Mouse (Mus musculus) cerebellum, postnatal 10 days (tissue): ENCODE results near the gene Fbln1.
"Not testable (repeated sequence)": the region's sequence is repeated elsewhere in the genome, so short reads cannot be mapped to it uniquely, and the experiment has no call there.

Experiments used
- DNase-seq, 2 experiments: peaks; one replicate each; pipeline ENCODE4 v3.0.0; 2021; ENCODE audit warnings: mixed read lengths in 2 of 2

The Fbln1 gene

DNA sequence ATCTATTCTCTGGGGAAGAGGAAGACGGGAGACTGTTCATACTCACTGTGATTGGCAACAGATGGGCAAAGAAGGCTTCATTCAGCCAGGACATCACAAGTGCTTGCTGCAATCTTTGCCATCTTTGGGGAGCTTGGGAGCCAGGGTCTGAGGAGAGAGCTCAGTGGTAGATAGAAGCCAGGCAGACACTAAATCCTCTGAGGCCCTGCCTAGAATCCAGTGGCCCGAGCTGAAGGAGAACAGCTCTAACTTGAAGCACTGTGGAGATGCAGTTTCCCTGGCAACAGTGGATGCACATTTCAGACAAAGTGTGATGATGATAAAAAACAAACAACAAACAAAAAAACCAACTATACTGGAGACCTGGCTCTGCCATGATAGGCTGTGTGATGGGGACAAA lies 90.2 kb downstream of the Fbln1 start:
- no peak for DNase-seq

DNA sequence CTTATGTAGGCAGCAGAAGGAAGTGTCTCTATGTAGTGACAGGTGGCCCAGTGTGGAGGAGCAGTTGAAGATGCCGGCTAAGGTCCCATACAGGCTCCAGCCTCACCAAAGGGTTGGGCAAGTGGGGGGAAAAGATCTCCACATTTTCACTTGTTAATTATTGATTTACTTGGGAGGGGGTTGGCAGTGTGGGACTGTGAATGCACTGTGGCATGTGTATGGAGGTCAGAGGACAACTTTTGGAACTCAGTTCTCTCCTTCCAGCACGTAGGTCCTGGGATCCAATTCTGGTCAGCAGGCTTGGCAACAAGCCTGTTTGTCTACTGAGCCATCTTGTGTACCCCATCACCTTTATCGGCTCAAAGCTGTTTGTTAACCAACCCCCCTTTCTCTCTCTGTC lies 90.8 kb downstream of the Fbln1 start:
- no peak for DNase-seq

DNA sequence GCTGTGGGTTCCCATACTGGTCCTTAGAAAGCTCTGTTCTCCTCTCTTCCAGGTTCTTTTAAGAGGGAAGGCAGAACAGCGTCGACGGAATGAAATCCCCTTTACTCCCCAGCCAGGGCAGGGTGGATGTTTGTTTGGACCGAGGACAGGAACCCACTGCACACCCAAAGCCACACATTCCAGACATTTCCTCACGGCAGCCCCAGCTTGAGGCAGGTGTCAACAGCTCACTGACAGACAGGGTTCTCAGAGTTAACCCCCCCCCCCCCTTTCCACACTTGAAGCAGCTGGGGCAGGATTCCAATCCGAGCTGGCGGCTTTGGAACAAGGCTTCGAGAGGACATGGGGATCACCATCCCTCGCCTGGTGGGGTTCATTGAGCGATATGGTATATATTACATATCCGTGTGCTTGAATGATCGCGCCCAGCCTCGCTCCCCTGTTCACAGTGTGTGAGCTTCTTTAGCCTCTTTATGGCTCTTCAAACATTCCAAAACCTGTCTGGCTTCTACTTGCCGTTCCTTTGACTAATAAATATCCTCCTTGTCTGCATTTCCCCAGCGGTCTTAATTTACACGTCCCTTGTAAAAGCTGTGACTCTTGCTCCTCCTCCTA lies 92.5 kb downstream of the Fbln1 start:
- DNase-seq = peak; percentile 40 to 43

DNA sequence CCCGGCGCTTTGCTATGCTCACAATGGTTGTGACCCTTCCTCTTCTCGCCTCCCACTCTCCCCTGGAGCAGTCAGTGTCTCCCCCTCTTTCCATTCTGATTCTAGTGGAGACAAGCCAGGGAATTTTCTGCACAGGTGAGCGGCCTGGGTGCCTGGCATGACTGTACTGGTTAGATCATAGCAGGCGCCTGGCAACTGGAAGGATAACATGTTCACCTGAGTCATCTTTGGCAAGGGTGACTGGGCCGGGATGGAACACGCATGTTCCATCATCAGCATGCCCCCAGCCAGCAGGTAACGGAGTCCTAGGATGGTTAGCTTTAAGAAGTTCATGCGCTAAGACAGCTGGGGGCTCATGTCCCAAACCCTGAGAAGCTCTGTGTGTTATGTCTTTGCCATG lies 93.2 kb downstream of the Fbln1 start:
- peak; percentile 68 to 70 for DNase-seq

DNA sequence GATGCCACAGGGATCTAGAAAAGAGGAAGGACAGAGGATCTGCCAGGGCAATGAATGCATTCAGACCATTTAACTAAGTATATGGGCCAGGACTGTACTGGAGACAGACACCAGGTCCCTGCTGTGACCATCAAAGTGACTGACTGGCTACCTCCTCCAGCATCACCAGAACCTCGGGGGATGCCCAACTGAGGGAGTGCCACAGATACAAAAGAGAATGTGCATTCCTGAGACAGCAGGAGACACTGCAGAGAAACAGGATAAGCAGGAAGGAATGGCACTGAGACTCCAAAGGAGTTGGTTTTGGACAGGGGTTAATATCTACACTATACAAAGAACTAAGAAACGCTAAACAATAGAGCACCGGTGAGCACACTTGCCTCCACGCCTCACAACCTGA lies 97.5 kb downstream of the Fbln1 start:
- no peak for DNase-seq

DNA sequence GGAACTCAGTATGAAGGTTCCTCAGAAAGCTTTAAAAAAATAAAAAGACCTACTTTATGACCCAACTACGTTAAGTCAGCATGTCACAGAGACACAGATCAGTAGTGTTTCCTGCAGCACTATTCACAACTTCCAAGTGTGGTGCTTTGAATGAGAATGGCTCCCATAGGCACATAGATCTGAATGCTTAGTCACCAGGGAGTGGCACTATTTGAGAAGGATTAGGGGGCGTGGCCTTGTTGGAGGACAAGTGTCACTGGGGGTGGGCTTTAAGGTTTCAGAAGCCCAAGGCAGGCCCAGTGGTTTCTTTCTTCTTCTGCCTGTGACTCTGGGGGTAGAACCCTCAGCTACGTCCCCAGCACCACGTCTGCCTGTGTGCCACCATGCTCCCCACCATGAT lies 98.2 kb downstream of the Fbln1 start:
- no peak for DNase-seq

DNA sequence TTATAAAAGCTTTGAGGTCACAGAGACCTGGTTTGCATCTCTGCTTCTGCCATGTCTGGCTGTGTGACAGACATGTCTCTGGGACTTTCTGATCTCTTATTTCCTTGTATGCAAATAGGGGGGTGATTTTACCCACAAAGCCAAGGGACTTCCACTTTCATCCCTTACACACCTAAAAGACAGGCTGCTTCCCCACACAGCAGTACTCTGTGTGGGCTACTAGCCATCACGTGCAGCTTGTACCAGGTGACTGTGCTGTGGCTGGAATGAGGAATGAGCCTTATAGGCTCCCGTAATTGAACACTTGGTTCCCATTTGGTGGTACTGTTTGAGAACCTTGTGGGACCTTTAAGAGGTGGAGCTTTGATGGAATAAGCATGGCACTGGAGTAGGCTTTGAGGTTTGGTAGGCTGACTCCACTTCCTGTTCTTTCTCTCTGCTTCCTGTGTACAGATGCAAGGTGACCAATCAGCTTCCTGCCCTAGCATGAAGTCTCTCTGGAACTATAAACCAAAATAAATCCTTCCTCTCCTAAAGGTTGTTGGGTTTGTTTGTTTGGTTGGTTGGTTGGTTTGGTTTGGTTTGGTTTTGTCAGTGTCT lies 101.4 kb downstream of the Fbln1 start:
- no peak for DNase-seq

DNA sequence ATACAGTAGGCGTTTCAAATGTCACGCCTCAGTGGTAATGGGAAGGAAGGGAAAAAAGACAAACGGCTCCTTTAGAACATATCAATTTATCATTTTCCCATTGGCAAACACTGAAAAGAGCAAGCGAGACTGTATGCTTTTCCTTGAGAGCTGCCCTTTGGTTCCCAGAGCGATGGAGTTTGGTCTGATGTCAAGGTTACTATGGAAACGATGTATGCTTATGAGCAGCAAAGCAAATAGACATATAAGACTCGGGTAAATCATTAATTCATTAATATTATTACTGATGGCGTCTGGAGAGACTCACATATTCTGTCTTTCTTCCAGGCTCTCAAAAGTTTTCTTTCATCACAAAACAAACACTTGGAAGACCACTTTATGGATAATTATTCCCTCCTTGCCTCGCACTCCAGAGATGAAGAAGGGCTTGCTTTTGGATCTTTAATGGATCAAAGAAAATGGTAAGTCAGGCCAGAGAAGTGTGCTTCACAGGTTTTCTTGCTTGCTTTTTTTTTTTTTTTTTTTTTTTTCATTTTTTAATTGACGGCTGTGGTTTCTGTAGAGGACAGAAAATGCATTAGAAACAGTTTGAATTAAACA lies 105.4 kb downstream of the Fbln1 start:
- DNase-seq = no peak

DNA sequence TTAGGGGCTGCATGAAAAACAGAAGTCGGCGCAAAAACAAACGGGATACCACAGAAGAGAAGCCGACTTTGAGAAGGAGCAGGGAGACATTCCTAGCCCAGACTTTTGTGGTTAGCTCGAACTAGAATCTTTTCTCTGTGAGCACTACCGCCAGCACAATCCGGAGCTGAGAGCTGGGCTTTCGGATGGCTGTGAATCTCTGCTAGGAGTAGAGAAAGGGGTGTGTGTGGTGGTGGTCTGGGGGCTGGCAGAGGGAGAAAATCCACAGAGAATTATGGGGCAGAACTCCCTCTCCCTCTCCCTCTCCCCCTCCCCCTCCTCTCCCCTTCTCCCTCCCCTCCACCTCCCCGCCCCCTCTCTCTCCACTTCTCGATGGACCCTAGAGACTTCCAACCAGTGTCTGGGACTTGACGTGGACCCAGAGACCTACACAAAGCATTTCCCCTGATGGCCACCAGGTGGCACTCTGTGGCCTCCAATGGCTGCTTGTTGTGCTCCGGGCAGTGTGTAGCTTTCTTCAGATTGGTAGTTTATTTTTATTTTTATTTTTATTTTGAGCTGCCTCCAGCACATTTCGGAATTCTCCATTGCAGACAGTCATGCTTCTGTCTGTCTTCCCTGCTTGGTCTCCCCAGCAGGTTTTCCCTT lies 109.8 kb downstream of the Fbln1 start:
- peak; percentile 86 to 88 for DNase-seq

DNA sequence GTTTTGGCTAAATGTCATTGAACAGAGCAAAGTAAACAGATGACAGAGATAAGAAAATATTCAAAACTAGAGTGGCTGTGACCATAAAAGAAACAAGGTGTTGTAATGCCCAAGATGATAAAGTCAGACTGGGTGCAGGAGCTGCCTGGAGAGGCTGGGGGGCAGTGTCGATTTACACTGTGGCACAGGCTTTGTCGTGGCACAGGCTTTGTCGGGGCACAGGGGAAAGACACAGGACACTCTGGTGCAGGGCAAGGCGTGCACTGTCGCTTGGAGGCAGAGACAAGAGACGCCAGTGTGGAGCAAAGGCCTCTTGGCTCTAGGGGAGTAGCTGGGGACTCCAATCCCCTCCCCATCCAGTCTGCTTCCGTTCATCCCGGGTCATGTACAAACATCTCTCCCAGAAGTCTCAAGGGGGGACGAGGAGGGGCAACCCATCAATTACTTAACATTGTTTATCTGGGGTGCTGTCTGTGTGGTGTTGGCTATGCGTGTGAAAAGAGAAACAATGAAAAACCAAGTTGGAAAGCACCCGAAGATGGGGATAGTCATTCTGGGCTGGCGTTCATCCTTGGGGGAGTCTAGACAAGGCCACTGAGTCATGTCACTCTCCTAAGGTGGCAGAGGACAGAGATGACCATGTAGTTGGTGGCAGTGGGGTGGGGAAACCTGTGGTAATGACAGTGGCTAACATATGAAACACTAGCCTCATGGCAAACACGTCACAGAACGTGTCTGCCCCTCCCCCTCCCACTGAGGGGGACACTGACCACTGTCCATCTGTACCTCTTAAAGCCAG lies 110.8 kb downstream of the Fbln1 start:
- no peak for DNase-seq

DNA sequence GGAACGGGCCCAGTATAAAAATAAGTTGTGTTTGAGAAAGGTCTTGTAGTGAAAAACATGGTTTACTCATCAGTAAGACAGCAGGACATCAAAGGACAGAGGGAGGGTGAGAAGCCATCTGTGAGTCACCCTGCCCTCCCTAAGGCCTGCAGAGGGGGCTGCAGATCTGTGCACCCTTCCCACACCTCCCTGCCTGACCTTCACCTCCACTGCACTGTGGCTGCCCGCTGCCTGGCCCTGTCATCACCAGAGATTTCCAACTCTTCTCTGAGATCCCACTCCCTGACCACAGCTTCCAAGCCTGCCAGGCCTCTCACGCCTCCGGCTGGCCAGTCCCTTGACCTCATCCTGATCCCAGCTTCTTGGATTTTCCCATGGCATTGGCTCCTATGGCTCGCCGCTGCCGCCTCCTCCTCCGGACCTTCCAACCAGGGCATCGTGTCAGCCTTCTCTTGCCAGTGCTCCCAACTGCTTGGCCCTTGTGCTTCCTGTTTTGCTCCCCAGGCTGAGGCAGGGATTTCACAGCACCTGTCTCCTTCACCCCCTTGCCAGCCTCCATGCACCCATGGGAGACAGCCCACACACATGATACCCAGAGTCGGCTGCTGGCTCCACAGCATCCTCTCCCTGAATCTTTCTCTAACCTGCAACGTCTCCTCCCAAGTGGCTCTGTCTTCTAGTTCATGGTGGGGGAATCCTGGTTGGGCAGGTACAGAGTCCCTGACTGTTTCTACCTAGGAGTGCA lies 114.3 kb downstream of the Fbln1 start:
- DNase-seq = no peak

DNA sequence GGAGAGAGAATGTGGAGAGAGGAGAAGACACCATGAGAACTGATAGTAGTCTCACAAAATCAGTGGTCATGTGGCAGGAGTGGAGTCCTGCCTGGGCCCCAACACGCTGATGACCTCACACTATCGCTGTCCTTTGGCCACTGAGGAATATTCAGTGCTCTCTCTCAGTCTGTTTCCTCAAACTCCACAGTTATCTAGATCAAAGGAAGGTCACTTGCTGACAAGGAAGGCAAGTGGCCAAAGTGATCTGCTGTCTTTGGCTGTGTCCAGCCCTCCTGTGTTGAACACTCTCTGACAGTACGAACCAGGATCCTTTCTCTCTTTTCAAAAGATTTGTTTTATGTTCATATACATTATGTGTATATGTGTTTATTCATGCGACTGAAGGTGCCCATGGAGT lies 117.5 kb downstream of the Fbln1 start:
- DNase-seq = no peak

DNA sequence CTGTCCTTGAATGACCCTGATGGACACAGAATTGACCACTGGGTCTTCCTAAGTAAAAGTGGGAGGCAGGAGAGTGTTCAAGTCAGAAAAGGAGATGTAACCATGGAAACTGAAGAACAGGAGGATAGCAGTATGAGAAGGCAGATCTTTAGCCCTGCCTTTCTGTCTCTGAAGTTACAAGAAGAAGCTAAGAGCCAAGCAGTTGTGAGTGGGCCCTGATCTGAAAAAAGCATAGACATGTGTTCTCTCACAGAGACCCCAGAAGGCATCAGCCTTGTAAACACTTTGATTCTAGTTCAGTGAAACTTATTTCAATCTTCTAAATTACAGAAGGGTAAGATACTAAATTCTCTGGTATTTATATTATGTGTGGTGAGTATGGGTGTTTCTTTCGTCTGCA lies 118.7 kb downstream of the Fbln1 start:
- DNase-seq = no peak

DNA sequence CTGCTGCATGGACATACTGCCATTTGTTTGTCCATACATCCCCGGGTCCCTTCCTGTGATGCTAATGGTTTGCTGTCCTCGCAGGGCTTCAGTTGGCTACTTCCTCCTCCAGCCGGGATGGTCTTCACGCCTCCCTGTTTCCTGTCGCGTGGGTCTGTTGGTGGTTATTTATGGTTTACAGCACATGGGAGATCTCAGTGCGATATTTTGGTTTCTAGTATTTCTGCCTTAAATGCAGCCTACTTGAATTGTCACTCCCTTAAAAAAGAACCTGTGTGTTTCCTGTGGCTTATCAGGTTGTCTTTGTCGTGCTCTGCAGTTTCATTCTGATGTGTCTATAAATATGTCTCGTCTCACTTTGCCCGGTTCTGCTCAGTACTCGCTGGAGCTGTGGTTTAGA lies 122.1 kb downstream of the Fbln1 start:
- DNase-seq = no peak

DNA sequence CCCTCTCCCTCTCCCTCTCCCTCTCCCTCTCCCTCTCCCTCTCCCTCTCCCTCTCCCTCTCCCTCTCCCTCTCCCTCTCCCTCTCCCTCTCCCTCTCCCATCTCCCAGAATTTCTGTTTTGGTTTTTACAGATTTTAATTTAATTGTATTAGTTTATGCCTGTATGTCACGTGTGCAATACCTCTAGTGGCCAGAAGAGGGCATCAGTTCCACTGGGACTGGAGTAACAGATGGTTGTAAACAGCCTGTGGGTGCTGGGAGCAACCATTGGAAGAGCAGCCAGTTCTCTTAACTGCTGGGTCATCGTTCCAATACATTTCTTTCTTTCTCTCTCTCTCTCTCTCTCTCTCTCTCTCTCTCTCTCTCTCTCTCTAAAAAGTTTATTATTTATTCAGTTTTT lies 122.7 kb downstream of the Fbln1 start:
- not testable (repeated sequence) for DNase-seq

DNA sequence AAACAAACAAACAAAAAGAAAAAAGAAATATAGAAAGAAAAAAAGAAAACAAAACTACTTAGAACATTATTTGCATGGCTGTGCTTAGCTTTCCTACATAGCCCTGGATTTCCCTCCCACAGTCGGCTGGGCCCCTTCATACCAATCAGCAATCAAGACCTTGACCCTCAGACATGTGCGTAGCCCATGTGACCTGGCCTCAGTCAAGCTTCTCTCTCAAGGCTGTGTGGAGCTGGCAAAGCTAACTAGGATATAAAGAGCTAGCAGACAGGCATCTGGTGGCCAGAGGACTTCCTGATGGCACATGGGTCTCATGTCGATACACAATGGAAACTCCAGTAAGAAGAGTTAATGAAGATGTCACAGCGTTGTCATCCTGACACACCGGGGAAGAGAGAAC lies 123.3 kb downstream of the Fbln1 start:
- DNase-seq = no peak

DNA sequence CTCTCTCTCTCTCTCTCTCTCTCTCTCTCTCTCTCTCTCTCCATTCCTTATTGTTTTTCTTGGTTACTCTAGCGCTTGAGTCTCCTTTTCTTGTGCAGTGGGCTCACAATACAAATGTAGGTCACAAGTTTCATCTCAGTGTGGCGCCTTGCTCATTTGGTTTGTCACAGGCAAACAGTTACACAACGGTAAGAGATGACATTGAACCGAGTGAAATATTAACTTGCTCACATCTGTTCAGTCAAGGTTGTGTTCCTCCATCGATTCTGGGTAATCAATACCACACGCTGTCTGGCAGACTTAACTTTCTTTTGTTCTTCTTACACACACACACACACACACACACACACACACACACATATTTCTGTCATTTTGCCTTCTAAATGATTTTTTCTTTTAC lies 124.3 kb downstream of the Fbln1 start:
- DNase-seq = no peak

DNA sequence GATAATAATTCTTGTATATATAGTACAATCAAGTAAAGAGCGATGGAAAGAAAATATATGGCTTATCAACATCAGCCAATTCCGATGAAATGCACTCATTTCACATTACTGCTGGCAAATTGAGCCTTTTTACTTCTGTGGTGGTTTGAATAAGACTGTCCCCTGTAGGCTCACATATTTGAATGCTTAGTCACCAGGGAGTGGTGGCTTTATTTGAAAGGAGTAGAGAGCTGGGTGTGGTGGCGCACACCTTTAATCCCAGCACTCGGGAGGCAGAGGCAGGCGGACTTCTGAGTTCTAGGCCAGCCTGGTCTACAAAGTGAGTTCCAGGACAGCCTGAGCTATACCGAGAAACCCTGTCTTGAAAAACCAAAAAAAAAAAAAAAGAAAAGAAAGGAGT lies 127.8 kb downstream of the Fbln1 start:
- not testable (repeated sequence) for DNase-seq

DNA sequence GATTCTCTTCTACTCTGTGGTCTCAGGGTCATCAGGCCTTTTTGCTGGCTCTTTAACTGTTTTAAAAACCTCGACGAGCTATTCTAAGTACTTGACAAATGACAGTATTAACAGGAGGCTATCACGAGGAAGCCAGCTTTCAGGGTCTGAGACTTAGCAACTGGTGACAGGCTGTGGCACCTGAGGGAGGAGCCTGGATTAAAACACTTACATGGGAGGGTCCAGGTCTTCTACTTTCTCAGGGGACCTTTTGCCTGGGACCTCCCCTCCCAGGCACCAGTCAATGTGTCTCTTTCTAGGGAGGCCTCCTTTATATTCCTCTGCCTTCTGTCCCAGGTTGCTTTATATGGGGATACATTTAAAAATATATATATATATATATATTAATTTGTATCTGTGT lies 128.5 kb downstream of the Fbln1 start:
- DNase-seq = no peak

DNA sequence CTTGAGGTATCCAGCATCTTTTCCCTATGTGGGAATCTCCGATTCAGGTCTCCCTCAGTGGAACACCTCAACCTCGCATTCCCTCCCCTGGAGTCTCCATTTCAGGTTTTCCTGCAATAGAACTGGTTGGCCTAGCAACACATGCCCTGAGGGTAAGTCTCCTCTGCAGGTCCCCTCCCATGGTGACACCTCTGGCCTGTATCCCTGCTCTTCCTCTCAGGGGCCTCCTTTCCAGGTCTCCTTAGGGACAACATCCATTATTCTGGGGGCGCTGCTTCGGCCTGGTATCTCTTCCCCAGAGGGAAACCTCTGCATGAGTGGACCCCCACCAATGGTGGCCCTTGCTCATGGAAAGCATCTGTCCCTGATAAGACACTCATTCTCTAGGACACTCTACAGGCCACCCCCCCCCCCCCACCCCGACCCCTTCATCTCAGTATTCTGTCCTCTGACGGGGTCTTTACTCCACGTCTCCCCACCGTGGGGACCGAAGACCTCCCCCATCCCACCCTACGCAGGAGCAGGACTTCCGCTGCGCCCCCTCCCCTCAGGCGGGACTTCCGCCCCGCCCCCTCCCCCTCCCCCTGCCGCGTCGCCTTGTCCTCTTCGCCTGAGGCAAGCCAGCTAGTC lies 130.0 kb downstream of the Fbln1 start, which contains the start of gene Atxn10:
Atxn10 (plus strand) TSS at position 575 of the 630 bp plus-strand sequence.
- no peak for DNase-seq
